Mouse (Mus musculus): ENCODE results near the gene Gm28047. TPM values are rescaled to one million over a fixed set of nuclear protein-coding genes. Genes with fewer than 3 reads are reported as not detected.
A peak's percentile ranks its signal among the peaks of the same experiment; 100 is the strongest.
"Not testable (repeated sequence)": the region's sequence is repeated elsewhere in the genome, so short reads cannot be mapped to it uniquely, and the experiment has no call there.

Gm28047 gene
- total RNA-seq (2022): under 1 TPM in 1 of 4 experiments, not detected in 3; 0.96 TPM

- DNase-seq (ENCODE audit: low spot score in 2 of 2): peak; percentile 98 to 99
Observed at GRCm38 (mm10) chr15:102624970-102625686, at the start of gene Gm28047, which contains the start of gene Atf7. Gene Gm28047 (minus strand): TSS chr15:102625067. Gene Atf7 (minus strand): TSS chr15:102625464.

- DNase-seq (ENCODE audit: low spot score in 2 of 2): peak; percentile 57 to 75
Observed at GRCm38 (mm10) chr15:102673548-102673947, 48.7 kb upstream of the Gm28047 start.

- peak in 1 of 2 experiments; percentile 35 for DNase-seq (ENCODE audit: low spot score in 2 of 2)
Observed at GRCm38 (mm10) chr15:102672215-102673071, 47.6 kb upstream of the Gm28047 start, which contains the start of gene Atp5g2. Gene Atp5g2 (minus strand): TSS chr15:102672352.

- DNase-seq (ENCODE audit: low spot score in 2 of 2): peak; percentile 55 to 69
Observed at GRCm38 (mm10) chr15:102671721-102672214, 46.9 kb upstream of the Gm28047 start.

- peak; percentile 97 to 98 for DNase-seq (ENCODE audit: low spot score in 2 of 2)
Observed at GRCm38 (mm10) chr15:102670767-102671575, 46.1 kb upstream of the Gm28047 start.

- DNase-seq (ENCODE audit: low spot score in 2 of 2): no peak
Observed at GRCm38 (mm10) chr15:102670281-102670680, 45.4 kb upstream of the Gm28047 start.

GRCm38 (mm10) chr15:102669571-102669970, 44.7 kb upstream of the Gm28047 start:
- no peak for DNase-seq (ENCODE audit: low spot score in 2 of 2)

GRCm38 (mm10) chr15:102665494-102665893, 40.6 kb upstream of the Gm28047 start:
- peak in 1 of 2 experiments; percentile 52 for DNase-seq (ENCODE audit: low spot score in 2 of 2)

GRCm38 (mm10) chr15:102663825-102664224, 39.0 kb upstream of the Gm28047 start:
- no peak for DNase-seq (ENCODE audit: low spot score in 2 of 2)

GRCm38 (mm10) chr15:102662601-102663000, 37.7 kb upstream of the Gm28047 start:
- not testable (repeated sequence) for DNase-seq (ENCODE audit: low spot score in 2 of 2)

- DNase-seq (ENCODE audit: low spot score in 2 of 2): no peak
Observed at GRCm38 (mm10) chr15:102657926-102658381, 33.1 kb upstream of the Gm28047 start.

- no peak for DNase-seq (ENCODE audit: low spot score in 2 of 2)
Observed at GRCm38 (mm10) chr15:102656658-102657057, 31.8 kb upstream of the Gm28047 start.

GRCm38 (mm10) chr15:102651928-102652660, 27.2 kb upstream of the Gm28047 start:
- DNase-seq (ENCODE audit: low spot score in 2 of 2): not testable (repeated sequence)

- no peak for DNase-seq (ENCODE audit: low spot score in 2 of 2)
Observed at GRCm38 (mm10) chr15:102651107-102651506, 26.2 kb upstream of the Gm28047 start.

- DNase-seq (ENCODE audit: low spot score in 2 of 2): peak; percentile 77 to 78
Observed at GRCm38 (mm10) chr15:102635817-102636216, 10.9 kb upstream of the Gm28047 start.

GRCm38 (mm10) chr15:102634684-102635083, 9.8 kb upstream of the Gm28047 start:
- no peak for DNase-seq (ENCODE audit: low spot score in 2 of 2)

- DNase-seq (ENCODE audit: low spot score in 2 of 2): no peak
Observed at GRCm38 (mm10) chr15:102625687-102626055, 804 bp upstream of the Gm28047 start.

- DNase-seq (ENCODE audit: low spot score in 2 of 2): no peak
Observed at GRCm38 (mm10) chr15:102624291-102624969, 437 bp downstream of the Gm28047 start.

- no peak for DNase-seq (ENCODE audit: low spot score in 2 of 2)
Observed at GRCm38 (mm10) chr15:102623121-102623520, 1.7 kb downstream of the Gm28047 start.

- DNase-seq (ENCODE audit: low spot score in 2 of 2): no peak
Observed at GRCm38 (mm10) chr15:102622536-102622935, 2.3 kb downstream of the Gm28047 start.
